Mouse (Mus musculus) heart, adult 18-20 months (tissue): Measurements from ENCODE around the gene Creb5. TPM values are rescaled to one million over a fixed set of nuclear protein-coding genes. Genes with fewer than 3 reads are reported as not detected.

ENCODE experiments used
- DNase-seq, 2 experiments: peaks; one replicate each; pipeline ENCODE4 v3.0.0; 2021 to 2022; ENCODE audit warnings: mixed read lengths in 1 of 2
- total RNA-seq, 2 experiments: library from RNA; stranded (reverse); gene quantifications; 2 replicates each; pipeline ENCODE4 v1.2.3; 2021

The Creb5 gene
- total RNA-seq, 2 experiments from 2014 or later: 5.6 to 6.8 TPM

DNA sequence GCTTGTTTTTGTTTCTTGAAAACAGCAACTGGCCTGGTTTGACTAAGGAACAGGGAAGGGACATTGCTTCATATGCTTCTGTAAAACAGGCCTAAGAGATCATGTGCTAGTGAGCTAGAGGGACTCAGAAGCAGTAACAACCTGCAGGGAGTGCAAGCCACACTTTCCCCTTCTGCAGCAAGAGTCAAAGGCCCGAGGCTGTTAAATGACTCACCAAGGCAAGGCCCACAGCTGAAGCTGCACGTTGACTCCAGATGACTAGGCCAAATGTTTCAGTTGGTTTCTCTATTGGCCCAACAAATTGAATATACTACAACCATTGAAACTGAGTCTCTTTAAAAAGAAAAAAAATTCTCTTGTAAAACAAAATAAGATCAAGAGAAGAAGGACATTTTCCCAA, 417.4 kb downstream of the Creb5 start:
- DNase-seq: peak in 1 of 2 experiments; percentile 27

DNA sequence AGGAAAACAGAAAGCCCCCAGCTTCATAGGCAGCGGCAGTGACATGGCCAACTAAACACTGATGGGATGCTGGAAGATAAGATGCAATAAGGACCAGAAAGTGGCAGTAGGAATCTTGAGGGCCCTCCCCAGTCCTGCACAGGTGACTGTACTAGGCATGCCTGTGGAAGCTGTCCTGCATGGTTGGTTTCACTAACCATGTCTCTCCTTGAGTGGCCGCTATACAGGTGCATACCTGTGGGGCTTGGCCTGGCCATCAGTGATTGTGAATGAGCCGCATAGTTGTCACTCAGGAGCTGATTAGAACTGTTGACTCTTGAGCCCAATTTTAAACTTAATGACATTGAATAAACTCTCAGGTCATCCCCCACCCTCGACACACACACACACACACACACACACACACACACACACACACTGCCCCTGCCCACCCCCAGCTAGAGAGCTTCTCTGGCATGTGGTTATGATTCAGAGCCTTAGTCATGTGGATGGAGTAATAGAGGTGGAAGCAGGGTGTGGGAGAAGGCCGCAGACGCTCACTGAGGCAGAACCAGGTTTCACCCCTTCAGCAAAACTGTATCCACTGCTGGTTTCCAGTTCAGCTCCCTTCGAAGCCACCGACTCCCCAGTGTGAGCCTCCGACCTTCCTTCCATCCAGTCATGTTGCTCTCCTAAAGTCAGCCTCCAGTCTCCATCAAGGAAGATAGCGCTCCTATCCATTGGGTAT, 419.7 kb downstream of the Creb5 start:
- no peak for DNase-seq

DNA sequence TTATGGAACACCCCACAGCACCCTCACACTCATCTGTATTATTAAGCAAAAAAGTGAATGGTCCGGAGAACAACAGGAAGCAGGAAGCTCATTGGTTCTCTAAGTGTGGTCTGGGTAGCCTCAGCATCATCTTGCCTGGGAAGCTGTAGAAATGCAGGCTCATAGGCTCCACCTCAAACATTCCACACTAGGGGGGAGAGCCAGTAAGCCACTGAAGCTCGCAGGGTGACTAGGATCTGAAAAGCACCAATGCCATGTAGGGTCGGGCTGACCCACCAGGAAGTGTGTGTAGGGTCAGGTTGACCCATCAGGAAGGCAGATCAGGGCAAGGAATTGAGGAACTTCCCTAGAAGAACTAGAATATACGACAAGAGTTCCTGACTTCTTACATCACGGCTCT, 420.7 kb downstream of the Creb5 start:
- DNase-seq: no peak

DNA sequence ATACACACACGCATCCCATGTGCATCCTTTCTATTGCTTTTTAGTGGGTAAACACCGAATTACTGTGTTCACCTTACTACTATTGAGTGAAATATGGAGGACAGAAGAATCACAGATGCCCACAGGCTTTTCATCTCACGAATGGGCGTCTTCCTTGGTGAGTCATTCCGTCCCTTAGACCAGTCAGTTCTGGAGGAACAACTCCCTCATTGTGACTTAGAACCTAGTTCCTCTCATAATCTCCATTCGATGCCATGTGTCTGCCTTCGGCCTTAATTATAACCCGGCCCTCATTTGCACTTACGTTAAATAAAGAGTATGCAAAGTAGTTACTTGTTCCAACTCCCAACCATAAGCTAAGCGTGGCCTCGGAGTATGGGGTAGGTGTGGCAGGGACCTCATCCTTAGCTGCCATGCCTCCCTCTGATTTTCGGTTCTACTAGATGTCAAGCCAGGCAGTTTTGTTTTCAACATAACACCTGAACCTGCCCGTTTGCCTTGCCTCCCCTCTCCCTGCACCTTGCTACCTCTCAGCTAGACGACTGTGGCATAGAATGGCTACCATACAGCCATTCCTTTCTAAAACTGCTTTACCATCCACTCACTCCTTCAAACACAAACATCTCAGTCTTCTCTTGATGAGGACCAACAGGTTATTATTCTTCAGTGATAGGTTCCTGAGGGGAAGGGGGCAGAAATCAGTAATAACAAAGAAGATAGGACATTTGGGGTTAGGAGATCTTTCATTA, 422.8 kb downstream of the Creb5 start:
- no peak for DNase-seq

DNA sequence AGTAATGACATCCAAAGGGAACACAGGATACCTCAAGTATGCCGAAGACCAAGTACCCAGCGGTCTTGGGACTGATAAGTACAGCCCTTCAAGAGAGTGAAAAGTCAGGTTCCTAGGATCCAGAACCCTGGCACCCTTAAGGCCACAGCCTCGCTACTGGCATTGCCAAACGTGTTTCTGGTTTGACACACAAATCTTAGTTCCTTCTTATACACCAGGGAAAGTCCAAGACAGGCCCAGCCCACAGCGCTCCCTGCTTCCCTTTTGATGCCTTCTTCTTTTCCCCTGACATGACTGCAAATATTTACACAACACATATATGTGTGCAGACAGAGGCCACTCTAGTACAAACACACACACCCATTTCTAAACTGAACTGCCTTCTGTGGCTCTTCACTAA, 423.5 kb downstream of the Creb5 start:
- no peak for DNase-seq

DNA sequence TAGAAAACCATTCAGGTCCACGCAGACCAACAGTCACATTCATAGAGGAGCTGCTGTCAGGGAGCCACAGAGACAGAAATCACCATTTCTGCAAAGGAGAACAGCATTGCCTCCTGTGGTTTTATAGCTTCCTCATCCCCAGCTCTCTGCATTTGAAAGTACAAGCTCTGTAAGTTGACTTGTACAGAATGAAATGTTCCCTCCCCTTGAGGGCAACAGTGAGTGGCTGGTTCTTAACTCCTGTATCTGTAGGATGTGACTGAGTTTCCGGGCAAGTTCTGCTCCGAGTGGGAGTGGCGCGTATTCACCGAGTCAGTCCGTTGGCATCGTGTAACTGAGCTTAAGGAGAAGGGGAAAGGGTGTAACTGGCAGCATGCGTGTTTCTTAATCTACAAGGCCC, 426.1 kb downstream of the Creb5 start:
- peak in 1 of 2 experiments; percentile 10 for DNase-seq

DNA sequence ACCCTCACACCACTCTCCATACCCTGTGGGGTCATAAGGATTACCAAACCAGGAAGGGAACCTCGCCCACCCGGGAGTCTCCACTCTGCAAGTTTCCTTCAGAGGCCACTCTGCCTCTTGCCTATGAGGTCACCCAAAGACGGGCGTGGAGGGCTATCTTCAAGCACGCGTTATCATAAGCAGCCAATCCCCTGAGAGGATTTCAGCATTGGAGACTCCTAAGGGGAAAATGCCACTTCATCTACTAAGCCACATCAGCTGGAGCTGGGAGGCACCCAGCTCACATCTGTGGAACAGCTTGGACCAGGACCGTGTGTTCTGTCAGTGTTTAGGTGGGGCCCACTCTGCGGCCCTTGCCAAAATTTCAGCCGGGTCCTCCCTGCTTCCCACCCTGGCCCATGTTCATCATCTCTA, 427.8 kb downstream of the Creb5 start:
- DNase-seq: peak; percentile 65 to 81

DNA sequence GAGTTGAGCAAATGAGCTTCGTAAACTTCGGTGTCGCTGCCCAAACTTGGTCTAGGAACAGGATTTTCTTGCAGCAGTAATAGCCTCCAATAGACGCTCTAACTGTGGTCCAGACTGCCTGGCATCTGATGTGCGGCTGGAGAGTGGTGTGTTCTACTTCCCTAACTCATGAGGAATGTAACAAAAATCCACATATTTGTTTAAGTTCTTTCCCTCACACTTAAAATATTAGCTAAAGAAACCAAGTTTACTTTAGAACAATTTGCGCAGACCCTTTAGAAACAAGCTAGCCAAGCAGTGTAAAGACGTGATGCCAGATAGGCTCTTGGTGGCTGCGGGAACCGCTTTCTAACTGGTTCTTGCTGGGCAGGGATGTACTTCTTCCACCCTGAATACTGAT, 428.9 kb downstream of the Creb5 start:
- DNase-seq: no peak

DNA sequence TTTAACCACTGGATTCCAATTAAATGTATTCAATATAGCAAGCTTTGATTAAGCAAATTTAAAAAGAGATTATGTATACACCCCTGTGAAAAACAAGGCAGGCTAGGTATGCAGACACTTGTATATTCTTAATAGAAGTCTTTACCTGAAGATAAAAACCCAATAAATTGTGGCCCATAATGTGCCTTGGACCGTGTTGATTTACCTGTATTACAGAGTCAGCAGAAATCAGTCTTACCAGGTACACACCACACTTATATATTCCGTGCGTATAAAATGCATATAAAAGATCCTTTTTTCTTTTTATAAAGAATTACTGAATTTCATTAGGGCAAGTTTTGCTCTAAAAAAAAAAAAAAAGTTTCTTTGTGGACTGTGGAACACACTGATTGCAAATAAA, 432.9 kb downstream of the Creb5 start:
- DNase-seq: no peak

DNA sequence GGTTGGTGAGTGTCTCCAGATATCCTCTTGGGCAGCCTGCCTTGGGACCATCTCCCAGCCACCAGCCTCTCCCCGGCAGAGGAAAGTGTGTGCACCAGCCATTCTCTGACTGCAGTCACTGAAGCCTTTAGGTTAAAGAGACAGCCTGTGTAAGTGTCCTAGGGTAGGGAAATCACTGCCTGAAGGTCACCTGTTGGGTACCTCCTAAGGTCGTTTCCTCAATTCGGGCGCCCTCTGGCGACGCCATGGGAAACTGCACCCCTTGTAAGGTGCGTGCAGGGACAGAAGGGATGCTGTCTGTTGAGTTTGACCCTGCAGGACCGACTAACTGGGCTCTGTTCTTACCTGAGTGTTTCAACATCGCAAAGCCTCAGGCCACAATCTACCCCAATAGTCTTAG, 434.5 kb downstream of the Creb5 start:
- peak; percentile 53 to 86 for DNase-seq

DNA sequence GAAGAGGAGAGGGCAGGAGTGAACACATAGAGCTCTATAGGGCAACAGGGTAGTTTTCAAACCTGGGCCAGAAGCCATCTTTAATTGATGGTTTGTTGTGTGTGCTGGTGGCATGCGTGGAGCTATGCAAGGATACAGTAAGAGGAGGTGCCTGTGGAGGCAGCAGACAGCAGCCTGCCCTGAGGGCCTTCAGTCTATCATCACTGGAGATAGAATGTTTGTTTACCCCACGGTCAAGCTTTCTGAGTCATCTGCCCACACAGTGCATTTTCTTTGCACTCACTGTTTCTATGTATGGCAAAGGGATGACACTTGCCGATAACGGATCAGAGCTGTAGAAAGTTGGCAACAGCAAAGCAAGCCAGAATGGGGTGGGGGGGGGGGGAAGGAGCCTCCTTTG, 435.6 kb downstream of the Creb5 start:
- no peak for DNase-seq

DNA sequence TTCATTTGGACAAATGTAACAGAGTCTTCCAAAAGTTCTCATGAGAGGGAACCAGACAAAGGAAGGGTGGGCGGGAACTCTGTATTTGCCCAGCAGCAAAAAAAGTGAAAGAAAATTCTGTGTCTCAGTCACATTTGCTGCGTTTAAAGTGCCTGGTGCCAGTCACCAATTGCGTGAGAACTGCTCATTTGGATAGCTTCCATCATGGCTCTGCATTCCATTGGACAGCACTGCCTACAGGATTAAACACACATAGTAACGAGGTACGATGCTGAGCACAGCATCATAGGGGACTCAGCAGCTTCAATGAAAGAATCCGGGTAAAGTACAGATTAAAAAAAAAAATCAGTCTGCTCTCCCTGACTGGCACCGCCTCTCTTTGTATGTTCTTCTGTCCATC, 443.4 kb downstream of the Creb5 start:
- no peak for DNase-seq

DNA sequence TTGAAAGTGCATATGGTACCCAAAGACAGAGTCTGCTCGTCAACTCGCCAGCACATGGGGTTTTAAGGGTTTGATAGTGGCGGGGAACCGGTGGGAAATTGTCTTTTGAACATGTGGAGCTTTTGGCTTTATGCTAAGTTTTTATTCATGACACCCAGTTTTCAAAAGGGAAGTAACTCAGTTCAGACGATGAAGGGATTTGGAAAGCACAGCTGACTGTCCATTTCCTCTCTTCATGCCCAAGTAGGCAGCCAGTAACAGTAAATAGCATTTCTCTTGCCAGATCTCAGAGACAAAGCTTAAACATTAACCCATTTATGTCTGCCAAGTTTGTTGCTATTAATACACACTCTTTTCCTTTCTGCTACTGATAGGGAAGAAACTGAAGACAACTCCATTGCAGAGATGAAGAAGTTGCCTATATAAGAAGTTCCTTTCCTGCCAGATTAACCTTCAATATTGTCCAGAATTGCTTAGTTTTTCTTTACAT, 444.0 kb downstream of the Creb5 start:
- DNase-seq: no peak

DNA sequence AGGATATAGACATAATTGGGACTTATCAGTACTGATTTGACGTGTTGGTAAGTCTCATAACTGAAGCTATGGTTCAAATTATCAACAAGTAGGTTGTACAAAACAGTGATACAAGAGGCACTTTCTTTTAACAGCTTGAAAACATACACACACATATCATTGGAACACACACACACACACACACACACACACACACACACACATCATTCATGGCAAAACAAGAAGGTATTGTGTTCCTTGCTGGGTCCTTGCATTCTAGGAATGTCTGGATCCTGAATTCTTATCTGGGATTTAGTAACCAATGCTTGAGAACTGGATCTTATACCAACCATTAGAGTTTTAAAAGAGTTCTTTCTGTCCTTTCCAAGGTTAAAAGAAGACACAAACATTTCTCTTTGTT, 446.5 kb downstream of the Creb5 start:
- no peak for DNase-seq

DNA sequence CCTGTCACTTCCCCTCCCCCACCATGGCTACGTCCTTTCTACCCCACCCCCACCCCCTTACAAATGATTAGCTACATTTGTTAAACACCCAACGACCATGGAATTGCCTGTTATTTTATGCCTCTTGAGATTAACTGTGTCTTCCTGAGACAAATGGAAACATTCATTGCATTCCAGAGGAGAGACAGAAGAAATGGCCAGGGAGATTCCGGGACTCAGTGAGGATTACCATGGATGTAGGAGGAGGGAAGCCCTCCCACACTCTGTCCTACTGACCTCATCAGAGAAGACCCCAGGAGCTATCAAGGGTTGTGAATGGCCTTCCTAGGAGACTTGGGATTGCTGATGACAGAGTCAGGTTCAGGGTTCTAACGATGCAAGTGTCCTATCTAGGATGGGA, 446.9 kb downstream of the Creb5 start:
- no peak for DNase-seq

DNA sequence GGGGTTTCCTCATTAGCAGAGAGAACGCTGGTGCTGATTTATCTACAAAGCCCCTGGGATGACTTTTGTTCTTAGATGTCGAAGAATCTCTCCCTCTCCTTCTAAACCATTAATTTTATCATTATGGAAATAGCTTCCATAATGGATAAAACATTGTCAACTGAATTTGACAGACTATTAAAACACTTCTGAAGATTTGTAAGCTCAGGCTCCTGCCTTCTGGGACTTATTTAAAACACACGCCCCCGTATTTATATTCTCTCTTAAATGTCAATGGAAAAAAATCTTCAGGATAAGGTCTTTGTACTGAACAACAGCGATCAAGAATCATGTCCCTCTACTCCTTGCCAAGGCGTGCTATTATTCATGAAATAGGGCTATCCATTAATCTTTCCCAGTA, 448.6 kb downstream of the Creb5 start:
- no peak for DNase-seq

DNA sequence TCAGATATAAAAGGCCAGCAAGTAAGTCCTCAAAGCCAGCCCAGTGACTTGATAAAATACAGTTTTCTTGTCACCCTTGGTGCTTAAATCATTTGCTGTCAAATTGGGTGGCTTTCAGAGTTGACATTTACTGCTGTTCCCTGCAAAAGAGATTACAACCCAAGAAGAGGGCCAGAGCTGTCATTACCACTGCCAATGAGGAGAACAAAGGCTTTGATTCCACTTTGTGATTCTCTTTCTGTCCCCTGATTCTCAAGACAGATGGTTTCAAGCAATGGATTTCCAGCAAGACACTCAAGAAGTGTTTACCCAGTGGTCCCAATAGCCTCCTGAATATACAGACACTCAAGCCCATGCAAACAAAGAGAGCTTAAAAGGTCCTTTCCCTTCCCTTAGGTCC, 451.1 kb downstream of the Creb5 start:
- no peak for DNase-seq

DNA sequence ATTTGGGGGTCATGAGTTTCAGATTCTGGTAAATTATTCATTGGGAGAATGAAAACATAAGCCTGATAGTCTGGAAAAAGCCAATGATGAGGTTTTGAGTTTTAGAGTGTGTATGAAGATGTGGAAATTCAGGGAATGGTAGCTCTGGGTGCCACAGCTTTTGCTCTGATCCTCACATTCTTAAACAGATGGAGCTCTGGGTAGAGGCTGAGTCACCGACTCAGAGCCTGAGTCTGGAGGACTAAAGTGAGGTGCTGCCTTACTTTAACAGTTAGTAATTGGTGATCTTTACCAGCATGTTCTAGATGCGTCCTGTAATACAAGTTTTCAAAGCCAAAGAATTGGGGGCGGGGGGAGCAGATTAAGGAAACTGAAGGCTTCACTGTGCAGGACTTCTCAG, 454.2 kb downstream of the Creb5 start:
- DNase-seq: no peak

Other genes starting within 250 kb of the Creb5 start
- 1 to 10 TPM; 2.6 to 3.2 TPM for gene Jazf1, start 218.6 kb upstream of the Creb5 start, total RNA-seq